Mouse (Mus musculus): Measurements from ENCODE around the gene Fgfr2. TPM values are rescaled to one million over a fixed set of nuclear protein-coding genes. Genes with fewer than 3 reads are reported as not detected.

Gene Fgfr2
- polyA plus RNA-seq, 1 experiment, result 12.0 TPM

- peaks cover 7% of the 10 kb centered on the region for H3K4me1 ChIP-seq (ENCODE audit: control insufficient read depth, insufficient read depth, insufficient read length, low read length)
- no peak overlapping the region for H3K4me3 ChIP-seq (ENCODE audit: insufficient read depth, low read depth, low read length)
- no peak overlapping the region for H3K27ac ChIP-seq (replicated peaks; ENCODE audit: low read depth, low read length)
Measured at GRCm38 (mm10) chr7:130563880-130564279, 2559.3 kb downstream of the Fgfr2 start.

GRCm38 (mm10) chr7:130563276-130563675 lies 2559.9 kb downstream of the Fgfr2 start:
- Histone ChIP-seq H3K27ac (replicated peaks; ENCODE audit: low read depth, low read length) (no peak overlapping the region), H3K4me1 (ENCODE audit: control insufficient read depth, insufficient read depth, insufficient read length, low read length) (peaks cover 6% of the 10 kb centered on the region), H3K4me3 (ENCODE audit: insufficient read depth, low read depth, low read length) (no peak overlapping the region)

DNA sequence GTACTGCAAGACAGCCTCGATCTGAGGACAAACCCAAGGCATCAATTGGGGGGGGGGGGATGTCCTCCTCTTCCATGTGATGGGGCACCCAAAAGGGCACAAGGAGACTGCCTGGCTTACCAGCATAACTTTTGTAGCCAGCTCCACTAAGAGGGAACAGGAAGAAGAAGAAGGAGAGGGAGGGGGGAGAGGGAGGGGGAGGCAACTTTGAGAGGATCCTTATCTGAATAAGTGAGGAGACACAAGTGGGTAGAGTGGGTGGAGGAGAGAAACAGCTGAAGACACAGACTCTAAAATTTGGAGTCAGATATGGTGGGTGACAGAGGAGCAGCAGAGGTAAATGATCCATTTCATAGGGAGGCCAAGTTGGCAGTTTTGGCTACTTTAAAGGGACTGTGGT lies 2562.2 kb downstream of the Fgfr2 start:
- Histone ChIP-seq H3K4me1 (ENCODE audit: control insufficient read depth, insufficient read depth, insufficient read length, low read length) (no peaks in the 10 kb centered on the region), H3K4me3 (ENCODE audit: insufficient read depth, low read depth, low read length) (no peak overlapping the region), H3K27ac (replicated peaks; ENCODE audit: low read depth, low read length) (no peak overlapping the region)

- Histone ChIP-seq H3K4me3 (ENCODE audit: insufficient read depth, low read depth, low read length) (no peak overlapping the region), H3K4me1 (ENCODE audit: control insufficient read depth, insufficient read depth, insufficient read length, low read length) (no peaks in the 10 kb centered on the region), H3K27ac (replicated peaks; ENCODE audit: low read depth, low read length) (no peak overlapping the region)
Measured at GRCm38 (mm10) chr7:130558592-130558991, 2564.6 kb downstream of the Fgfr2 start.

DNA sequence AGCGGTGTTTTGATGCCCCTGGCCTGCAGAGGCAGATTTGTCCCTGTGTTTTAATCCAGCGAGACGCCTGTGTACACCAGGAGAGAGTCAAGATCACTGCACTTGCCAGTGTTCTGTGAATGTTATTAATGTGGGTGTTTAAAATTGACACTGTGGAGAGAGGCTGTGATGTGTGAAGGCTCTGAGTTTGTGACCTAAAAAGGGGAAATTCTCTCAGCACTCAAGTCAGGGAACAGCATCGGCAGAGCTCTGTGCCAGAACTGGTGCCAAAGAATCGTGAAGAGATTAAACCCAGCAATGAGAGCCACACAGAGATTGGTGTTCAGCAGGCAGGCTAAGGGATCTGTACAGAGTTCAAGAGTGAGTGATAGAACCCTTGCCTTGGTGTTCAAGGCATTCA lies 2567.6 kb downstream of the Fgfr2 start:
- Histone ChIP-seq H3K4me3 (ENCODE audit: insufficient read depth, low read depth, low read length) (no peak overlapping the region), H3K4me1 (ENCODE audit: control insufficient read depth, insufficient read depth, insufficient read length, low read length) (no peaks in the 10 kb centered on the region), H3K27ac (replicated peaks; ENCODE audit: low read depth, low read length) (no peak overlapping the region)

GRCm38 (mm10) chr7:130553321-130553720 lies 2569.8 kb downstream of the Fgfr2 start:
- H3K27ac ChIP-seq (replicated peaks; ENCODE audit: low read depth, low read length), result no peak overlapping the region
- H3K4me1 ChIP-seq (ENCODE audit: control insufficient read depth, insufficient read depth, insufficient read length, low read length), result no peaks in the 10 kb centered on the region
- H3K4me3 ChIP-seq (ENCODE audit: insufficient read depth, low read depth, low read length), result no peak overlapping the region

DNA sequence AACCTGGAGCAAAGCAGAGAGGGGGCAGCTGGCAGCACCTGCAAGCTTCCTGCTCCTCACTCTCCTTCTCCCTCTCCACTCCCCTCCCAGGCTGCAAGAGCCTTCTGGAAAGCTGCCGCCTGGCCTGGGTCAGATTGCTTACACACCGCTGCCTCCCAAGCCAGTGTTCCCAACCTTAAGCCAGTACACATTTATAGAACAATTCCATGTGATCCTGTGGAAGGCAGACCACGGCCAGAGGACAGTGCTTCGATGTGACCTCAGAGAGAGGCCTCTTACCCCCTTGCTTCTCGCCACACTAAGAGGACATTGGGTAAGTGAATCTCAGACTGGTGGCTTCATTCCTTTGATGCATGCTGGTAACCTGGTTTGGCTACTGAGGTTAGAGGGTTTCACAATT lies 2570.4 kb downstream of the Fgfr2 start:
- Histone ChIP-seq H3K4me3 (ENCODE audit: insufficient read depth, low read depth, low read length) (no peak overlapping the region), H3K27ac (replicated peaks; ENCODE audit: low read depth, low read length) (no peak overlapping the region)

GRCm38 (mm10) chr7:130547635-130548175 lies 2575.4 kb downstream of the Fgfr2 start:
- H3K4me3 ChIP-seq (ENCODE audit: insufficient read depth, low read depth, low read length), result no peak overlapping the region
- no peak overlapping the region for H3K27ac ChIP-seq (replicated peaks; ENCODE audit: low read depth, low read length)
- H3K4me1 ChIP-seq (ENCODE audit: control insufficient read depth, insufficient read depth, insufficient read length, low read length), result no peaks in the 10 kb centered on the region

More for the DNA sequence above, 2570.4 kb downstream of the Fgfr2 start:
- no peaks in the 10 kb centered on the region for H3K4me1 ChIP-seq (ENCODE audit: control insufficient read depth, insufficient read depth, insufficient read length, low read length)

DNA sequence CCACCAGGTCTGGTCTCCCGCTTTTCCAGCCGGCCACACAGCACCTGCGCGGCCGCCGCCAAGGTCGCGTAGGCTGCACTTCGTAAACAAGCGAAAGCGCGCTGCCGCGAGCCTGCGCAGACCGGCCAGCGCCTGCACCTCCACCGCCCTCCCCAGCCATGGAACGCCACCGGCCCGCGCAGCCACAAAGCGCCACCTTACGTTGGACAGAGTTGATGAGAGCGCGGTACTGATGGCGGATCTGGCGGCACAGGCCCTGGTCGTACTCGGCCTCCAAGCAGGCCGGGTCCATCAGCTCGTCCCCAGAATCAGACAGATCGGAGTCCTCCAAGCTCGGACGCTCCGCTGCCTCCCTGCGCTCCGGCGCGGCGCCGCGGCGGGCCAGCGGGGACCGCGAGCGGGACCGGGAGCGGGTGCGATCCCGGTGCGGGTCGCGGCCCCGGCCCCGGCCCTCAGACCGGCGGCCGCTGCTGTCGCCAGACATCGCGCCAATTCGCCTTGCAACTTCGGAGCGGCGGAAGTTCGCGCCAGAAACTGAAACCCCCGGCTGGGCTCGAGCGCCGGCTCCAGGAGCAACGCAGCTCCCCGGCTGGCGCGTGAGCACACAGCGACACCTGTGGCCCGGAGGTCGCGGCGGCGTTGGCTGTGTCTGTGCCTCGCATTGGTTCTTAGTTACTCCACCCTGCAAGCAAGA lies 2576.2 kb downstream of the Fgfr2 start:
- Histone ChIP-seq H3K4me3 (ENCODE audit: insufficient read depth, low read depth, low read length) (peak overlapping the region; percentile 98), H3K27ac (replicated peaks; ENCODE audit: low read depth, low read length) (peak overlapping the region; percentile 79), H3K4me1 (ENCODE audit: control insufficient read depth, insufficient read depth, insufficient read length, low read length) (no peaks in the 10 kb centered on the region)

DNA sequence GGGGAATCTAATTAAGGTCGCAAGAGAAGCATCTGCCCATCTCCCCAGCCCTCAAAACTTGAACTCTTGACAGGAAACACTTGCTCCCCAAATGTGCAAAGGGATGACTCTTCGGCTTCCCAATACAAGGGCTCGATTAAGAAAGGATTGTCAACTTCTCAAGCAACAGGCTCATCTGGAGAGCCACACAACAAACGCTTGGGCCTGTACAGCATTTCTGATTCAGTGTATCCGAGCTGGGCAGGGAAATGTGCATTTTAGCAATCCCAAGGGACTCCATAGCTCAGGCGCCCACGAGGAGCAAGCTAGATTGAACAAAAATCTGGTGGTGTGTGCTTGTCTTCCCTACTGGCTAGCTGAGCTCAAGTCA lies 2576.7 kb downstream of the Fgfr2 start:
- peak overlapping the region; percentile 98 for H3K4me3 ChIP-seq (ENCODE audit: insufficient read depth, low read depth, low read length)
- no peaks in the 10 kb centered on the region for H3K4me1 ChIP-seq (ENCODE audit: control insufficient read depth, insufficient read depth, insufficient read length, low read length)
- H3K27ac ChIP-seq (replicated peaks; ENCODE audit: low read depth, low read length), result peak overlapping the region; percentile 79

GRCm38 (mm10) chr7:130545893-130546292 lies 2577.3 kb downstream of the Fgfr2 start:
- Histone ChIP-seq H3K4me1 (ENCODE audit: control insufficient read depth, insufficient read depth, insufficient read length, low read length) (no peaks in the 10 kb centered on the region), H3K4me3 (ENCODE audit: insufficient read depth, low read depth, low read length) (peak overlapping the region; percentile 98), H3K27ac (replicated peaks; ENCODE audit: low read depth, low read length) (peak overlapping the region; percentile 79)

DNA sequence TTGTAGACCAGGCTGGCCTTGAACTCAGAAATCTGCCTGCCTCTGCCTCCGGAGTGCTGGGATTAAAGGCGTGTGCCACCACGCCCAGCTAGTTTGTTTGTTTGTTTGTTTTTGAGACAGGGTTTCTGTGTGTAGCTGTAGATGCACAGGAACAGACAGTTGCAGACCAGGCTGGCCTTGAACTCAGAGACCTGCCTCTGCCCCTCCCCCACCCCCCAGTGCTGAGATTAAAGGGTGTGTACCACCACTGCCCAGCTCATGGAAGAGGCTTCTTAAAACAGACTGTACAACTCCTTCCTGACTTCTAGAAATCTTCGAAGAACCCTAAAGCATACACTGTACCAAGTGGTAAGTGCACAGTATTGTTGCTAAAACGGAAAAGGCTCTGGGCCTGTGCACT lies 2577.7 kb downstream of the Fgfr2 start:
- Histone ChIP-seq H3K4me3 (ENCODE audit: insufficient read depth, low read depth, low read length) (no peak overlapping the region), H3K4me1 (ENCODE audit: control insufficient read depth, insufficient read depth, insufficient read length, low read length) (no peaks in the 10 kb centered on the region), H3K27ac (replicated peaks; ENCODE audit: low read depth, low read length) (no peak overlapping the region)

DNA sequence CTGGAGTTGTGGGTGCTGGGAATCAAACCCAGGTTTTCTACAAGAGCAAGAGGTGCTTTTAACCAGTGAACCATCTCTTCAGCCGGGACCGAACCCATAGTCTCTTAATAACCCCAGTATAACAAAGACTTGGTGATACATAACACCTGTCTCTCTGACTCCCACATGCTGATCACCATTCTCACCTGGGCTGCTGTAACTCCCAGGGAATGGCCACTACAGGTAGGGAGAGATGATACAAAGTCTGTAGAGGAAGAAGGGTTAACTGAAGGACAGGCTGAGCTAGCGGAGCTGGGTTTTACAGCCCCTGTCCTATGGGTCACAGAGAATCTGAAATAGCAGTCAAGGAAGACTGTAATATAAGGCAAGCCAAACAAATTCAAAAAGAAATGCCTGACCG lies 2580.0 kb downstream of the Fgfr2 start:
- Histone ChIP-seq H3K27ac (replicated peaks; ENCODE audit: low read depth, low read length) (no peak overlapping the region), H3K4me1 (ENCODE audit: control insufficient read depth, insufficient read depth, insufficient read length, low read length) (no peaks in the 10 kb centered on the region), H3K4me3 (ENCODE audit: insufficient read depth, low read depth, low read length) (no peak overlapping the region)

DNA sequence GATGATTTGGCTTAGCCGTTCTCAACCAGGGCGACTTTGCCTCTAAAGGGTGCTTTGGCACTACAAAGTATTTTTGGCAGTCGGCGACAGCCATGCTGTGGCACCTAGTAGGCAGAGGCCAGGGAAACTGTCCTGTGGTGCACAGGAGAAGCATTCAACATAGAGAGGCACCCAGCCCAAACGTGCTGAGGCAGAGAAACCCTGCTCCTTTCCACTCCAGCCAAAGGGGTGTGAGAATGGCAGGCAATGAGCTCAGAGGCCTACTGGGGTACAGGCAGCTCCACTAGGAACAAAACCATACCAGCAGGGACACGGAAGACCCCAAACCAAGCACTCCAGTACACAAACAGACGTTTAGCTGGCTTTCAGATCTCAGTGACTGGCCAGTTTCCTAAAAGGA lies 2583.0 kb downstream of the Fgfr2 start:
- no peak overlapping the region for H3K27ac ChIP-seq (replicated peaks; ENCODE audit: low read depth, low read length)
- H3K4me1 ChIP-seq (ENCODE audit: control insufficient read depth, insufficient read depth, insufficient read length, low read length), result no peaks in the 10 kb centered on the region
- no peak overlapping the region for H3K4me3 ChIP-seq (ENCODE audit: insufficient read depth, low read depth, low read length)

DNA sequence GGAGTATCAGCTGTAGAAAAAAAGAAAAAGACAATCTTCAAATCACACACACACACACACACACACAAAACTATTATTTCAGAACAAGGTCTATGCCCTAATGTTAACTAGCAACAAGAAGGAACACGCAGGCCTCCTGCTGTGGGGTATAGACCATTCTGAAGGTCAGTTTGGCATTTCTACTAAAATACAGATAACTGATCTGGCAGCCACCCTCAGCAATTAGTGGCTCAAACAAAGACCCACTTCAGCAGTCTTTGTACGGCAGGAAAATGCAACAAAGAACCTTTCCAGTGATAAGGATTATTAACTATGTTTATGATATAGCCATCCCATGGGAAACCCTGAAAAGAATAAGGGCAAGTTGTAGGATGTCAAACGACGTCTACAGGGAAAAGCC lies 2586.1 kb downstream of the Fgfr2 start:
- no peak overlapping the region for H3K4me3 ChIP-seq (ENCODE audit: insufficient read depth, low read depth, low read length)
- H3K4me1 ChIP-seq (ENCODE audit: control insufficient read depth, insufficient read depth, insufficient read length, low read length), result 0 out of 2 replicates have a peak, but pooled peaks cover 2% of the 10 kb centered on the region
- no peak overlapping the region for H3K27ac ChIP-seq (replicated peaks; ENCODE audit: low read depth, low read length)

GRCm38 (mm10) chr7:130535174-130535573 lies 2588.0 kb downstream of the Fgfr2 start:
- Histone ChIP-seq H3K4me1 (ENCODE audit: control insufficient read depth, insufficient read depth, insufficient read length, low read length) (0 out of 2 replicates have a peak, but pooled peaks cover 2% of the 10 kb centered on the region), H3K27ac (replicated peaks; ENCODE audit: low read depth, low read length) (no peak overlapping the region), H3K4me3 (ENCODE audit: insufficient read depth, low read depth, low read length) (no peak overlapping the region)
